Mouse (Mus musculus) T-helper 2 cell (primary cell): Measurements from ENCODE around the gene Rbms3.

Source experiments
- in situ Hi-C: fragments of 300-600 bp; cut with MboI, MseI; formaldehyde crosslinking; loops from one replicate; pipeline ENCODE4 v1.15.1; 2025; ENCODE audit warnings: high pct_unique_total_duplicates

The Rbms3 gene

DNA sequence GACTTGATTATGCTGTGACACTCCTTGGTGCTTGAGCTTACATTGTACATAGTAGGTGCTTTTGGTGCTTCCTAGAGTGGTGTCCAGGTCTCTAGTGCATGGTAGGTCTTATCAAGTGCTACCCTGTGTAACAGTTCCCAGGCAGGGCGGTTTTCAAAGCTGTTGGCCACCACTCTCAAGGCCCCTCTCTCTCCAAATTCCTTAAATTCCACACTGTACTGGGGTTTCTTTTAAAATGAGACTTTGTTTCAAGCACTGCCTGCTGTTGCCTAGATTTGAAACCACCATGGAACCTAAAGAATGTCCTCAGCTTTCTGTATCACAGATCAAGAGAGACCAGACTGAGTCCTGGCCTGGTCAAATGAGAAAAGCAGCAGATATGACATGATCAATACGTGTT lies 516.1 kb downstream of the Rbms3 start:
- in situ Hi-C loops: loop anchor here (10.0 kb wide), 1 partner anchor 1379 kb away; no protein-coding TSS in a partner anchor

DNA sequence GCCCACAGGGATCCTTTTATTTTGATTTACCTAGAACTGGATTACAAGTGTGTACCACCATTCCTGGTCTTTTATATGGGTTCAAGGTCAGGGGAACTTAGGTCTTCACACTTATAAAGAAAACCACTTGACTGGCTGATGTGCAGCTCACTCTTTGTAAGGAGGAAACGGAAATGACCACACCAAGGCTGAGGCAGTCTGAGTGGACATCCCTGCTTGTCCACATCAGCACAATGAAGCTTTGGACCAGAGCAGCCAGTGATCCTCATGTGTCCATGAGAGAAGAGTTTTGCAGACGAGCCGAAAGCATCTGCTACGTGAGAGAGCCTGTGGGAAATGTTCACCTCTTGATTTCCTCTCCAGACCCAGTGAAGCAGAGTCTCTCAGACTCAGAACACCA lies 521.8 kb downstream of the Rbms3 start:
- in situ Hi-C loops: no loop called here

DNA sequence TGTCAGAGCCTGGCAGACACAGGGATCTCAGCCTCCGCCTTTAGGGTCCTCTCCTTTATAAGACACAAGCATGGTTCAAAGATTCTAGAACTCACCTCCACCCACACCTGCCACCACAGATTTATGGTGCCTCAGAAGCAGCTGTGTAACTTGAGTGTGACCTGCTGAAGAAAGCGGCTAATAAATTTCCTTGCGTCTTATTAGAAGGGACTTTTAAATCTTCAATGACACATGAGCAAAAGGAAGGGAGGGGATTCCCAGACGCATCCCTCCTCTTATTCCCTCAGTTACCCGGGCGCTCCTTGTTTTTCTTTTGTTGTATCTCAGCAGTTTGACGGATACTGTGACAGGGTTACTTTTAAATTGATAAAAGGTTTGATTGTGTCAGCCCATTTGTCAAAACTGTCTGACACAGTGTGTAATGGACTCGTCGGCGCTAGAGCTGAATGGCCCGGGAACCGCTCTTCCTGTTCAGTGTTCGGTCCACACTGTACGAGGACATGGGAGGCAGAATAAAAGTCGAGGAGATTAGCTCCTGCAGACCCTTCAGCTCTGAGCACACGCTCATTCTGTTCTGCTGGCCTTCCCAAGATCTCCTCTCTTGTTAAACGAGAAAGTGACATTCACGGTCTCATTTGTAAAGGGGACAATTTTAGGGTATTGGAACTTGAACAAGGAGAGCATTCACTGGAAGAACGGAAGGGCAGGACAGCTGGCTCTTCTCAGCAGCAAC lies 527.3 kb downstream of the Rbms3 start:
- in situ Hi-C loops: no loop called here

DNA sequence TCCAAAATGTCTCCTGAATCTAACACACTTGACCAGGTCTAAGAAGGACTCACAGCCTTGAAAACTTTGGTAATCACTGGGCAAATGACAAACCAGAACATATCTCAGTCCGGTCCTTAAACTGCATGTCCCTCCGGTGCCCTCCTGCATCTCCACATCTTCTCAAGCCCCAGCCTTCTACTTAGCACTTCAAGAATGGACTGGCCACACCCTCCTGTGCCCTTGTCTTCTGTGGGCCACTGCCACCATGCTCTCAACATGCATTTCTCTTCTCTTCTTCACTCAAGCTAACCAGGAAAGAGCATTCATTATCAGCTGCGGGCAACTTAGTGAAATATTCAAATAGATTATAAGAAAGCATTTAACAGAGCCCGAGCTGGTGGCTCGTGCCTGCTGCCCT lies 529.5 kb downstream of the Rbms3 start:
- in situ Hi-C loops: no loop called here

DNA sequence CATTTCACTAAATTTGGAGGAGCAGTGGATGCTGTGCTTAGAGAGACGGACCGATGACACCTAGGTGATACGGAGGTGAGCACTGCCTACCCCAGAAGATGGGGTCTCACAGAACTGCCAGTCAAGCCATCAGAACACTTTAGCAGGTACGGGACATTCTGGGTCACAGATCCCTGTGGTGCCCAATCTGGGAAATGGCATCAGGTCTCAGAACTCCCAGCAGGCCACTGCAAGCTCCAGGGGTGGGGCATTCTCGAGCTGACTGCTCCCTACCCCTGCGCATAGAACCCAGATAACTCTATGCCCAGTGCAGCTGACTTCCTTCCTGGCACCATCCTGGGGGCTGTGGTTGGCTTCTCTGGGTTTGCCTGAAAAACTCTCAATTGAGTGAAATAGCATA lies 536.2 kb downstream of the Rbms3 start:
- in situ Hi-C loops: no loop called here

DNA sequence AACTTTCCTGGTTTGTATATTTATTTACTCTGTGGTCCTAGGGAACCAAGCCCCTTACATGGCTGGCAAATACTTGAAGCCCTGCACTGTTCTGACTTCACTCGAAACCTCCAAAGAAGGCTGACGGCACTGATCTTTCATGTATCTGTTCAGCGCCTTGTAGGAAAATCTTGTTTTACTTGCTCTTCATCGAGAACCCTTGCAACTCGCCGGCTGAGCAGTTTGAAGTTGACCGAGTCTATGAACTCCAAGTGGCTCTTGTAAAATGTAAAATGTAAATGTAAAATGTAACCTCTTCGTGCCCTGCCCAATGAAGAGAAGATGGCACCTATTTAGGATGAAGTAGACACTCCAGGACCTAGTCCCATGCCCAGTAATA lies 537.5 kb downstream of the Rbms3 start:
- in situ Hi-C loops: no loop called here

DNA sequence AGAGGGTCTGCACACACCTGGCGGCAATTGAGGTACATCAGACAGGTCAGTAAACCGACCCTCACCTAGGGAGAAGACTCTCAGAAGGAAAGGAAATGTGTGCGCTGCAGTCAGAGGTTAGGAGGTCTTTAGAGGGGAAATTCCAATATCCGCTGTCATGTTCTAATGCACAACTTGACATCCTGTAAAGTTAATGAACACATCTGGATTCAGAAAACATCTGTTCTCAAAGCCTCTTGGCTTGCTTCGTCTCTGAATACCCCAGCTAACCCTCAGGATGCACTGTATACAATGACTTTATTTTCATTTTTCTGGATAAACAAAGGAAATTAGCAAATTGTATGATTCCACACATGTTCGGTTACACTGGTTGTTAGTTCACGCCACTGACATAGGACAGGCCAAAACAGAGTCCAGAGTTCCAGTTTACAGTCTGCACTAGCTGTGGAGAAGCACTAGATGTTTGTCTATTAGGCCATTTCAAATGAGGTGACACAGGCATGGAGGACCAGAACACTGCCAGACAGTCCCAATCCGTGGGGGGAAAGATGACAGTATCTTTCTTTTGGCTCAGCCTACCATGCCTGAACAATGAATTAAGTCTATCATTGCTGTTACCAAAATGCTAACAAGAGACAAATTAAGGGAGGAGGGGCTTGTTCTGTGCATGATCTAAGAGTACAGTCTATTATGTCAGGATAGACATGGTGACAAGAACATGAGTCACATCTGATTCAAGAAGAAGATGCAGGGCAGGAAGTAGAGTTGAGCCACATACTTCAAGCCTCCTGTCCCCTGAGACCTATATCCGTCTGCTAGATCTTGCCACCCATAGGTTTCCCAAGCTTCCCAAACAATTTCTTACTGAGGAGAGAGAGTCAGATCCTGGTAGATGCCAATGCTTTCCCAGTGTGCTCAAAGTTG lies 538.2 kb downstream of the Rbms3 start:
- in situ Hi-C loops: no loop called here

DNA sequence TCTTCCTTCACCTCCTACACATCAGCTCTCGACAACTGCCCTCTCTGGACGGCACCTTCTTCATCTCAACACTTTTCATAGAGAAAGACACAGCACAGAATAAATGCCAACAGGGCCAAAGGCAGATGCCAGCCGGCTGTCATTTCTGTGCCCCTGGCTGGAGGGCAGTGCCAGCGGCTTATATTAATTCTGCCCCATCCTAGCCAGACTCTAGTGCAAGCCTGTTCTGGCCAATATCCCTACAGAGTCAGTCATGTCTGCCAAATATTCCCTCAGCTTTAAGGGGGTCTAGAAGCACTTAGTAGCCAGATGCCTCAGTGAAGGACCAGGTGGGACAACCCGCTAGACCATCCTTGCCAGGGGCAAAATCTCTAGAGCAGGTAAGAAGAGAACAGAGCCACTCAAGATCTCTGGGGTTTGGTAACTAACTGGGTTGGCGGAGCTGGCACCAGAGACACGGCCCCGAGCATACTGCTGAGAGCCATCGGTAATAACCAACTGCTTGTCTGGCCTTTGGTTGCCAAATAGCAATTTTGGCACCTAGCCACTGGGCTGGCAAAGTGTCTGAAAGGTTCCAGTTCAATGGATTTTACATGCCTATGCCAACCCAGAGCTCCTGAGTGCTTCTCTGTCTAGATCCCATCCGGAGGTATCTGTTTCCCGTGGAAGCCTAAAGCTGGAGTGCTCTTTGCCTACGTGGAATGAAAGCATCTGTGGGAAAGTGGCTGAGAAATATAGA lies 540.1 kb downstream of the Rbms3 start:
- in situ Hi-C loops: no loop called here

DNA sequence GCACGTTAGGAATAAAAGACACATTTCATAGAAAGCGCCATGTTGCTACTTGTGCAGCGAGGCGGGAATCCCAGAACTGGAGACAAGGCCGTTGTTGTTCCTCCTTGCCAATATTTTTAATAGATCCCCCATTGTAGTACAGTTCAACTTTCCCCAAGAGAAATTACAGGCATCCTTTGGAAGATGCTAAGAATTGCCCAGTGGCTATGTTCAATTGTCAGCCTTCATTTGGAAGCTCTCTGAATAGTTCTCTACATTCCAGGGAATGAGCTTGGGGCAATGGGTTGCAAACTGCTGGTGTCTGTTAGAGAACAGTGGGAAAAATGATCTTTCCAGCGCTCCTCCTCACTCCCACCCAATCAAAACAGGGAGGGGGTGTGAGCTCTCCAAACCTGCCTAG lies 541.4 kb downstream of the Rbms3 start:
- in situ Hi-C loops: no loop called here

DNA sequence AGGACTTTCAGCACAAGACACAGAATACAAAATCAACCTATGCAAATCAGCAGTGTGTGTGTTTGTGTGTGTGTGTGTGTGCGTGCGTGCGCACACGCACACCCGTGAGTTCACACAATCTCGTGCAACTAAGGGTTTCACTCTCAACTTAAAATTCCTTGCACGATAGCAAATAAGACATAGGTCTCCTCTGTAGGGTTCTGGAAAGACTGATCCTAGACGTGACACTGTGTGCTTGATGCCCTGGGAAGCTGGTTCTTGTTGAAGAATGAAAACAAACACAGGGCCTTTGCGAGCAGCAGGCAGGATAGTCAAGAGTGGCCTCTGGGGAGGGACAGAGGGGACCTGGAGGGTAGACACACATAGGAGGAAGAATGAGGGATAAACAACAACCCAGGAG lies 544.0 kb downstream of the Rbms3 start:
- in situ Hi-C loops: no loop called here

DNA sequence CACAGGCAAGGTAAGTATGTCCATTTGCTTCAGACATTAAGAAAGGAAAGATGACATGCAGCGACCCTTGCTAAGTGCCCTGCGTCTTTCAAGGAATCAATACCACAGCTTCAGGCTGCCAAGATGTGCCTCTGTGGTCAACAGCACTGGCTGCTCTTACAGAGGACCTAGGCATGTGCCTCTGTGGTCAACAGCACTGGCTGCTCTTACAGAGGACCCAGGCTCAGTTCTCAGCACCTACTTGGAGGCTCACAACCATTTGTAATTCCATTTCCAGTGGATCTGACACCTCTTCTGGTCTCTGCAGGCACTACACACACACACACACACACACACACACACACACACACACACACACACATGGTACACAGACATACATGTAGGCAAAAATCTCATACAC lies 545.2 kb downstream of the Rbms3 start:
- in situ Hi-C loops: no loop called here

DNA sequence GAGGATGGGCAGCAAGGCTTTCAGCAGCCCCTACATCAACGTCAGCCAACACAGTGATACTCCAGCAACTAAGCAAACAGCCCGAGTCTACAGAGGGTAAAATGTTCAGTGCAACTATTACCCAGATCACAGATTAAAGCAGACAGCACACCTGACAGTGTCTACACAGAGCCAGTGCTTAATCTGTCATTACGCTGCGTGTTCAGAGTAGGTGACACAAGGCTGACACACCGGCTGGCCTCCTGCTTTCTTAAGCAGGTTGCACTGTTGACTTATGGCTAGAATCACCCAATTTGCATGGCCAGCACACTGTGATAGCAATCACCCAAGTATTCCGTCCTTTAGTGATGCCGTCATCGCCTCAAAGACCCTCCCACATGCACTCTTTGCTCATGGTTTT lies 550.2 kb downstream of the Rbms3 start:
- in situ Hi-C loops: no loop called here

DNA sequence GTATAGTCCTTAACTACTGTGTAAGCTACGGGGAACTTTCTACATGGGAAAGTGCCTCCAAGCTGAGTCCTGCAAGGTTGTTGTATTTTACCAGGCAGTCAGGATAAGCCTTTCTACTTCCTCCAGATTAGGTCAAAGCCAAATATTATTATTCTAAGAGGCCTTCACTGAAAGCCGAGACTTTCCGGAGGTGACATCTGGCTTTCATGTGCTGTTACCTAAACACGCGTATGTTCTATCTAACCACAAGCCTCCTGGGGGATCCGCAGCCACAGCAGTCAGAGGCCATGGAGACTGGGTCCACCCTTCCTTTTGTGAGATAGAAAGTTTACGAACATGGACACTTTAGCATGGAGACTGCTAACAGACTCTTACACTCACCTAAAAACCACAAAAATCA lies 552.2 kb downstream of the Rbms3 start:
- in situ Hi-C loops: no loop called here

DNA sequence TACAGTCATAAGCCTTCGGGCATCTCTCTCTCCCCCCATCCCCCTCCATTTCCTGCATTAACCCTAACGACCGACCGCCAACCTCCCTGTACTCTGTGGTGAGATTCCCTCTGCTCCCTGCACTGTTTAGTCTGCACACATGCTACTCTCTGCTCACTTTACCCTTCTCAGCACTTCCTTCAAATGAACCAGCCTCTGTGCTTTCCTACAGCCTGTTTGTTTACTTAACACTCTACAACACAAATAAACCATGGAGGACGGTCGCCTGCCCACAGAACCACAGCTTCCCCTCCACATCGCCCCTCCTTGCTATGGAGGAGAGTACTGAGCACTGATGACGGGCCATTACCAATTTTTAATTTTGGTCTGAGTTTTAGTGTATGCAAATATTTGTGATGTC lies 552.9 kb downstream of the Rbms3 start:
- in situ Hi-C loops: no loop called here

DNA sequence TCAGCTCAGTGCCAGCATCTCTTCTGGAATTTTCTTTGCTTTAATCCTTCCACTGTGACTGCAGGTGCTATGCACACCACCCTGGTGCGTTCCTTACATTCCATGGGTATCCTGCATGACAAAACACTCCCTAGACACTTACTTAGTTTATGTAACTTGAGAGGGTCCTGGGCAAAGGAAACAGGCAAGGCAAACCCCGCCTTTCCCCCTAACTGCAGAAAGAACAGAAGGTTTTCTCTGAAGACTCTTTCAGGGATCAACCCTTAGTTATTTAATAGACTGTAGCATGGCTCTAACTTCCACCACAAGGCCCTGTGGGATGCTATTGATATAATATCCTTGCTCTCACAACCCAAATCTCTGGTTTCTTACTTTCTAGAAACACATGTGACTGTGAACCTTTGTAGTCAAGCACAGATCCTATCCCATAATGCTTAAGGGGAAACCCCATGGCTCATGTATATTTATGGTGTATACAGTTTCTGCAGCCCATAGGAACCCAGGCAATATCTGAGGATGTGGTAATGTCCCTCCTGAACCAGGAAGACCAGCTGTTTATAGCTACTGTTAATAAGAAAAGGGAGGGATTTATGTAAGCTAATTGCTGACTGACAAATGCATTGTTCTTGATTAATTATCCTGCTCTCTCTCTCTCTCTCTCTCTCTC lies 557.1 kb downstream of the Rbms3 start:
- in situ Hi-C loops: no loop called here

DNA sequence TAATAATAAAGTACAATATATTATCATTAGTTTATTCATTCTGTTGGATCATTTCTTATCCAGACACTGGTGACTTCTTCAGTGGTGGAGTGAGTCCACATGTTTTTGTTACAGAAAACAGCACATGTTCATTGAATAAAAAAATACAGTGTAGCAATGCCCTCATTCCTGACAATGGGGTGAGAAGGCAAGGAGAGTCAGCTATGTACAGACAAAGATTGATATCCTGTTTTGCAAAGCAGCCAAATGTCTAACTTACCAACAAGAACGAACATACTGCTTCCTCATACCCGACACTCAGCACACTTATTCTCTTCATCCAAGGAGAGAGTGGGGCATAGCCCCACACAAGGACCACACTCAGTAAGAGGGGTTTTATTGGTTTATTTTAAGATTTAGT lies 559.1 kb downstream of the Rbms3 start:
- in situ Hi-C loops: no loop called here

DNA sequence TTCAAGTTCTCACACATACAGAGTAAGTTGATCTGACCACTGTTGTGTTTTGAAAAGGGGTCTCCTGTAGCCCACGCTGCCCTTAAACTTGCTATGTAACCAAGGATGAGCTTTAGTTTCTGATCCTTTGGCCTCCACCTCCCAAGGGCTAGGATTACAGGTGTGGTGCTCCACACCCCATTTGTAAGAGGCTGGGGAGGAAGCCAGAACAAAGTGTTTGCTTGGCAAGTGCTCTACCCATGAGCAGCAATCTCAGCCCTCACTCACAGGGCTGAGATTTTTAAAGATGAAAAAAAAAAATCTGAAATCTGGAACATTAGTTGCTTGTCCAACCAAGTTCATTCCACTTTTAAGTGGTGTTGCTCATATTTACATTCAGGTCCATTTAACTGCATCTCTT lies 560.5 kb downstream of the Rbms3 start:
- in situ Hi-C loops: no loop called here

DNA sequence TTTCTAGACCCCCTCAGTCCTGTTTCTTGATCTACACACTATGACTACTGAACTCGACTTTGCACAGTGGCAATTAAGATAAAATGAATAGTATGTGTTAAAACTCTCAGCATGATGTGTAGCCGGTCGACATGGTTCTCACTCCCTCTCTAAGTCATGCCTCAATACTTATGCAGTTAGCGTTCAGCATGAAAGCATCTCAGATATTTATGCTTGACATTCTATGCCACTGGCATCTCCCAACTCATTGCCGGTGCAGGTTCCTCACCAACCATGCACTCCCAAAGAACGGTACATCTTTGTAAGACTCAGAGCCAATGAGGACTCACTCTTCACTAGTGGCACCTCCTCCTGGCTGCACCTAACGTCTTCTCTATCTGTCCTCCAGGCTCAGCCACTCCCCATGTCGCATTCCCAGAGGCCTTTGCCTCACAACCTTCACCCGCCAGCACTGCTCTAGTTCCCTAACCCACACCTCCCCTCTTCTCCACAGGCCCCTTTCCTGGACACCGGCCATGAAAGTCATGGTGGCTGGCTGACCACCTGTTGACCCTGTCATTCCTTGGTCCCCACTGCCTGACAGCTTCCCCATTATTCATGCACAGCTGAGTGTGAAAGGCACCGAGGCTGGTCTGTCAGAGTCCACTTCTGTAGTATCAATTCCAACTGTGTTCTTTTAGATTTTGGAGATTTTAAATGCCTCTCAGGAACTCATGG lies 561.9 kb downstream of the Rbms3 start:
- in situ Hi-C loops: no loop called here

DNA sequence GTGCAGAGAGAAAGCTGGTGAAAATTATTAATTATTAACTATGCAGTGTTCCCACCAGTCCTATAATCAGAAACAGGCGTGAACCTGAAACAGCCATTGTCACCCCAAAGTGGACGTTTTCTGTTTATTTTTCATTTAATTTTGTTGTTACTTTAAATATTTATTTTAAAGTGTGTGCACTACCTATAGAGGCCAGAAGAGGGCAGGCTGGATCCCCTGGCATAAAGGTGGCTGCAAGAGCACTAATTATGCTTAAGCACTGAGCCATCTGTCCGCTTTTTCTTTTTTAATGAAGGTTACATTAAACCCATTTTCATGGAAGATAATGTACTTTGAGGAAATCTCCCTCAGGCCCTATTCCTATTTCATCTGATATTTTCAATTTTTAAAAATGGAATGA lies 563.2 kb downstream of the Rbms3 start:
- in situ Hi-C loops: no loop called here

DNA sequence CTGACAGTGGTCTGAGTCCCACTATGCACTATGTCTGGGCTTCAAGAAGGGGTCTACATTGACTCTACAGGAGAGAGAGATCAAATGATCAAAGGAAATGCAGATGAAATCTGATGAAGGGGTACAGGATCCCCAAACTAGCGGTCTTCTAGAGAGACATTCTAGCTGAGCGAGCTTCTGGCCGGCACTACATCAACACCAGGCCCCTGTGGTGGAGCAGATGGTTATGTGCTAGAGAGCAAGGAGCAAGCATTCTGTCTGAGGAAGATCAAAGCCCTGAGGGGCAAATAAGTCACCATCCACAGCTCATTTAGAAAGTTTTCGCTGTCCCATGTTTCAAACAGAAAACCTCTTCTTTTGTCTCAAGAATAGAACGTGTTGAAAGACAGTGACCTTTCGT lies 564.1 kb downstream of the Rbms3 start:
- in situ Hi-C loops: no loop called here

DNA sequence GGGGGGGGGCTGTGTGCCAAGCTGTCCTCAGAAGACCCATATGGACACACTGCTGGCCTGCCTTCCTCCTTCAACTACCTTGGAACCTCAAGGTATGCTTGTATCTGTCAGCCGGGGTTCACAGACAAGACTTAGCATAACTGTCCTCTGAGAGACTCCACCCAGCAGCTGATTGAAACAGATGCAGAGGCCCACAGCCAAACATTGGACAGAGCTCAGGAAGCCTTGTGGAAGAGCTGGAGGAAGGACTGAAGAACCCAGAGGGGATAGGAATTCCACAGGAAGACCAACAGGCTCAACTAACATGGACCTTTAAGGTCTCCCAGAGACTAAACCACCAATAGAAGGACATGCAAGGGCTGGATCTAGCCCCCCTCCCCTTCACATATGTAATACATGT lies 570.1 kb downstream of the Rbms3 start:
- in situ Hi-C loops: no loop called here
